Mouse (Mus musculus) heart, adult 11 months (tissue): ENCODE results near the gene H3f3b.

Experiments used
- DNase-seq: peaks from one replicate; pipeline ENCODE4 v3.0.0; 2022

H3f3b gene

DNA sequence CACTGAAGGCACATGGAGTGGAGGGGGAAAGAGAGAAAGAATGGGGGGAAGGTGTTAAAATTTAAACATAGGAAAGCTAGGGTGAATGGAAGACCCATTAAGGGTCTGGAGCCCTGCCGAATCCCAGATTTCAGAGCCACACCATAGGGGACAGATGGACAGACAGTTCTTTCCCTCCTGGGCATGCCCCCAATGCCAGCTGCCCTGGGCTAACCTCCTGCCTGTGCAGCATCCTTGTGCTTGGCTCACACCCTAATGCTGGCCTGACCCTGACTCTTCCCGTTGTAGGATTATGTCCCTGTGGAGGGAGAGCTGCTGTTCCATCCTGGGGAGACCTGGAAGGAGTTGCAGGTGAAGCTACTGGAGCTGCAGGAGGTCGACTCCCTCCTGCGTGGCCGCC, 30.1 kb downstream of the H3f3b start:
- no peak for DNase-seq

DNA sequence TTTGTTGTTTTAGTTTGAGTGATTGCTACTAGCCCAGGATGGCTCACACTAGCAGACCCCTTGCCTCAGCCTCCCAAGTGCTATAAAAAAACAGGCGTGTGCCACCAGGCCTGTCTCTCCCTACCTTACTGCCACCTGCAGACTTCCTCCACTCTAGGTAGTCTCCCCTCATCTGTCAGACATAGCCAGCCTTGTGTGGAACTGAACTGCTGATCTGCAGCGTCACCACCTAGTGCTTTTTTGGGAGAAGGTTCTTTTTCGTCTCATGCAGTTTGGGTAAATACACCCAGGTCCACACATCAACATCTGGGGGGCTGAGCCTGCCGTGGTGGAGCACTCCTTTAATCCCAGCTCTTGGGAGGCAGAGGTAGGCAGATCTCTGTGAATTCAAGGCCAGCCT, 30.7 kb downstream of the H3f3b start:
- DNase-seq, result no peak

DNA sequence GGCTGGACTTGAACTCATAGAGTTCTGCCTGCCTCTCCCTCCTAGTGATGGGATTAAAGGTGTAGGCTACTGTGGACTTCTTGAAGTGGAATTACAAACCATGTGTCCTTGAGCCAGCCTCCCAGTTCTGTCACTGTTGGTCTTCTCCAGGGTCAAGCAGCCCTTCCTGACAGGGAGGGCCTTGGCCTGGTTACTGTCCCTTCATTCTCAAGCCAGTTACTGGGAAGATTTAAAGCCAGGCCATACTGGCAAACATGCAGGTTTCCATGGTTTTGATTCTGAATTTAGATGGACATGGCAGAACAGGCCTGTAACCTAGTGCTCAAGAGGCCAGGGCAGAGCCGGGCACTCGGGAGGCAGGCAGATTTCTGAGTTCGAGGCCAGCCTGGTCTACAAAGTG, 32.5 kb downstream of the H3f3b start:
- DNase-seq, result no peak

- DNase-seq, result no peak
These were observed 35.7 kb downstream of the H3f3b start for GRCm38 (mm10) chr11:115992098-115992497.

DNA sequence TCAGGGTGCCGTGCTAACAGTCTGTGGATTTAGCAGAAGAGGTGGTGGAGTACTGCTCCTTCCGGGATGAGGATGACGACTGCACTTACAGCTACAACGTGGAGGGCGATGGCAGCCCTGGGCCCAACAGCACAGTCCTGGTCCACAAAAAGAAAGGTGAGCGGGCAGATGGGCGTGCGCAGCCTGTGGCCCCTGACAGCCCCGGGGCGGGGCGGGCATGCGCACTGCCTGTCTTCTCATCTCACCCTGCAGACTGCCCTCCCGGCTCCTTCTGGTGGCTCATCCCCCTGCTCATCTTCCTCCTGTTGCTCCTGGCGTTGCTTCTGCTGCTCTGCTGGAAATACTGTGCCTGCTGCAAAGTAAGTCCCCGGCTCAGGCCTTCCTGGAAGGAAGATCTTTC, 38.1 kb downstream of the H3f3b start:
- no peak for DNase-seq

GRCm38 (mm10) chr11:115983291-115983690, 44.5 kb downstream of the H3f3b start:
- DNase-seq, result no peak

DNA sequence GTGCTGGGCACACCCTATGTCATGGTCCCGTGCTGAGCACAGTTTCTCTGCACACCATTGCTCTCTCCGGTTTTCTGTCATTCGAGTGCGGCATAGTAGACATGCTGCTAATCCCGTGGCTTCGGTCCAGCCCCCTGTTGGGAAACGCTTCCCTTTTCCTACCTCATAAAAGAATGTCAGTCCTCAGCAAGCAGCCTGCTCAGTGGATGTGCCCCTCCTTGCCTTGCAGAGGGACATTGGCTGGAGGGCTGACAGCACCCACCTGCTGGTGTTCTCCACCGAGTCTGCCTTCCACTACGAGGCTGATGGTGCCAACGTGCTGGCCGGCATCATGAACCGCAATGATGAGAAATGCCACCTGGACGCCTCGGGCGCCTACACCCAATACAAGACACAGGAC, 45.3 kb downstream of the H3f3b start:
- no peak for DNase-seq

DNA sequence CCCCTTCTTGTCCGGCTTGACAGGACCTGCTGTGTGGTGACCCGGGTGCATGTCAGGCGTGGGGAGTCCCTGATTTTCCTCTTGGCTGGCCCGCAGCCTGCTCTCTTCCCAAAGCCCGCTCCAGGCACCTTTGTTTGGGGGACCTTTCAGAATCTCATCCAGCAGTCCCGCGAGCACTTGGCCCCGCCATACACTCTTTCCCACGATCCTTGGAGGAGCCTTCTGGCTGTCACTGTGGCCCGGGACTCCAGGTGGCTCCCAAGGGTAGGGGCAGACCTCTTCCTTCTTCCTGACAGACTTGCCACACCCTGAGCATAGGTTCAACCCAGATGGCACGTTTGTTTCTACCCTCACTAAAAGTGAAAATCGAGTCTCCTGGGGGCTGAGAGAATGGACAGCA, 52.2 kb downstream of the H3f3b start:
- no peak for DNase-seq

GRCm38 (mm10) chr11:115975083-115975420, 52.7 kb downstream of the H3f3b start:
- no peak for DNase-seq

GRCm38 (mm10) chr11:115974309-115975082, 53.3 kb downstream of the H3f3b start, which contains the start of gene Itgb4:
TSS of gene Itgb4 (plus strand) at chr11:115974709.
- peak; percentile 93 for DNase-seq
